Mouse (Mus musculus) frontal cortex, postnatal 36 days (tissue): Measurements from ENCODE around the gene Fntb.
A peak's percentile ranks its signal among the peaks of the same experiment; 100 is the strongest.

Experiments
- DNase-seq, 2 experiments: peaks; one replicate each; pipeline ENCODE4 v3.0.0; 2022; ENCODE audit warnings: low spot score in 2 of 2

Gene Fntb

GRCm38 (mm10) chr12:76954698-76955423, 189.5 kb downstream of the Fntb start:
- peak; percentile 53 to 85 for DNase-seq

- DNase-seq, result no peak
Measured at GRCm38 (mm10) chr12:76957688-76958087, 192.3 kb downstream of the Fntb start.

- DNase-seq, result no peak
Measured at GRCm38 (mm10) chr12:76961052-76961931, 195.9 kb downstream of the Fntb start.

- peak; percentile 99 to 100 for DNase-seq
Measured at GRCm38 (mm10) chr12:76961932-76962891, 196.8 kb downstream of the Fntb start, which contains the start of gene Max. Gene Max (minus strand): TSS chr12:76962201.

- DNase-seq, result no peak
Measured at GRCm38 (mm10) chr12:76965089-76965488, 199.7 kb downstream of the Fntb start.

GRCm38 (mm10) chr12:76965876-76966275, 200.5 kb downstream of the Fntb start:
- no peak for DNase-seq
